Mouse (Mus musculus) cerebellum, adult 9-10 months (tissue): Measurements from ENCODE around the gene Mrs2.
"Not testable (repeated sequence)": the region's sequence is repeated elsewhere in the genome, so short reads cannot be mapped to it uniquely, and the experiment has no call there.

Source experiments
- DNase-seq: peaks from one replicate; pipeline ENCODE4 v3.0.0; 2022

Mrs2 gene

DNA sequence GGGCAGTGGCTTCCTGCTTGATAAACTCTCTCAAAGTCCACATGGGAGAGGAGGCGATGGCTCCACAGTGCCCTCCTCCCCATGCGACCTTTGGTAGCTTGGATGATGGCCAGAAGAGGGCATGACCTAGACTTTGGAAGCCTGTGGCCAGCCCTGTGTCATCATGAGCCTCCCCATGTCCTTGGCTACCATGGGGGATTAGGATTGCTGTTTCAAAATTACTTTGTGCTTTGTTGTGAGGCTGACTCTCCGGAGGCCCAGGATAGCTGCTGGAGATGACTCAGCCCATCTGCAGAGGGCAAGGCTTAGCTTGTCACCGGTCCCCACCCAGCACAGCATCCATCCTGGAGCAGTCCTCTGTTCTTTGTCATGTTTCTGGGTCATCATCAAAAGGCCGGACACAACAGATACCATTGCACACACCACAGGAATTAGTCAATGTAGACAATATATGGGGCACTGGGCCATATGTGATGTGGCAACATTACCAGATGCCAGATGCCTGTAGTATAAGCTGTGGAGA lies 42.3 kb downstream of the Mrs2 start:
- DNase-seq, result no peak

DNA sequence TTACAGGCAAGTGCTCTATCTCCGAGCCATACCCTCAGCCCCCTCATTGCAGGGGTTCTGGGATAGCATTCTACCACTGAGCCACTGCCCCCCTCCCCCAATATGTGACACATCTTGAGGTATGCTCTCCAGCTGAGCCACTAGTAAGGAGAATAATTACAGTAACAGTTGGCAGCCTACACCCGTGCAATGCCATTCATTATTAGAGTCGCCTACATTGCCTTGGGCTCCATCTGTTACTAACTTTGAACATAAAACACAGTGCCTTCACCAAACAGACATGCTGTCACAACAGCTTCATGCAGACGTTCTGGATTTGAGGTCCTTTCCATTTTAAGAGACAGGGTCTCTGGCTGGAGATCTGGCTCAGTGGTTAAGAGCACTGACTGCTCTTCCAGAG lies 43.8 kb downstream of the Mrs2 start:
- DNase-seq, result no peak

DNA sequence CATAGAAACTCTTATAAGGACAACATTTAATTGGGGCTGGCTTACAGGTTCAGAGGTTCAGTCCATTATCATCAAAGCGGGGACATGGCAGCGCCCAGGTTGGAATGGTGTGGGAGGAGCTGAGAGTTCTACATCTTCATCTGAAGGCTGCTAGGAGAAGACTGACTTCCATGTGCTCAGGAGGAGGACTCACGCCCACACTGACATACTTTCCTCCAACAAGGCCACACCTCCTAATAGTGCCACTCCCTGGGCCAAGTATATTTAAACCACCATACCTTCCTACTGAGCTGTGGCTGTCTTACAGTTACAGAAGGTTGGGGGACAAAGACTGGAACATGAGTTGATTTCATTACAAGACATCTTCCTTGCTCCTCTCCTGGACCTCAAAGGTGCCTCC lies 48.4 kb downstream of the Mrs2 start:
- DNase-seq, result not testable (repeated sequence)

DNA sequence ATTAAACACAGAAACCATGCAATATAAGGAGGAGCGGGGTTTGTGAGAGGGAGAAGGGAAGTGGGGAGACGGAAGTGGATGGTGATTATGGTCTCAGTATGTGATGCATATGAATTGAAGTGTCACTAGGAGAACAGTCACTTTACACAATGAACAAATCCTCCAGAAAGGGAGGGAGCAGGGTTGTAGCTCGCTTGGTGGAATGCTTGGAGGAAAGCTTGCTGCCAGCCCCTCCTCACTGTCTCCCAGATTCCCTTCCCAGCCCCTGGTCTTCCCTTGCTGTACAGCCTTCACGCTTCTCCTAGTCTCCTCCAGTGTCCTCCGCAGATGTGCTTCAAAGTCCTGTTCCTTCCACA lies 54.4 kb downstream of the Mrs2 start:
- DNase-seq, result no peak

DNA sequence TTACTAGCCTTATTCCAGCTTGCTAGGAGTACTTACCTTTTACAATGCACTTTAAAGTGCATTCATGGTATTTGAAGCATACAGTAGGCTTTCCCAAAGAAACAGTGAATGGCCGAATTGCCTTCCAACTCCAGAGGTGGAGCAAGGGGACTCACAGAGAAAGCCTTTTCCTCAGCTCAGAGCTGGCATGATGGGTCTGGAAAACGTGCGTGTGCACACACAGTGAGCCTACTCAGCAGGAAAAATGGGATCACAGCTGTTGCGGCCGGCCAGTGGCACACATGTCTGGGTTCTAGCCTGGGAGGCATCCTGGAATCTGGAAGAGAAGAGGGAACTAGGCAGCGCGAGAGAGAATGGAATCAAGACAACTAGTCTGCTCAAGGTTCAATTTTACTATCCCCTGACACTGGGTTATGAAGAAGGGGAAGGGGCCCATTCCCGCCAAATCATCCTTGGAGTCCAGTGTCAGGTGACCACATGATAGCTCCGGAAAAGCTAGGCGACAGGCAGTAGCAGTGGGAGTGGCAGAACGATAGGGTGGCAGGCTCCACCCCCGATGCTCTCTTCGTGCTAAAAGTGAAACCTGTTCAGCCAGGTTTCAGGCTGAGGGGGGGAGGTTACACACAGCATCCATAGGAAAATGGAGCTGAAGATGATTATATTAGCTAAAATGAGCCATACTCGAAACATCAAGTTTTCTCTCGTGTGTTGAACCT lies 54.9 kb downstream of the Mrs2 start:
- DNase-seq, result no peak

DNA sequence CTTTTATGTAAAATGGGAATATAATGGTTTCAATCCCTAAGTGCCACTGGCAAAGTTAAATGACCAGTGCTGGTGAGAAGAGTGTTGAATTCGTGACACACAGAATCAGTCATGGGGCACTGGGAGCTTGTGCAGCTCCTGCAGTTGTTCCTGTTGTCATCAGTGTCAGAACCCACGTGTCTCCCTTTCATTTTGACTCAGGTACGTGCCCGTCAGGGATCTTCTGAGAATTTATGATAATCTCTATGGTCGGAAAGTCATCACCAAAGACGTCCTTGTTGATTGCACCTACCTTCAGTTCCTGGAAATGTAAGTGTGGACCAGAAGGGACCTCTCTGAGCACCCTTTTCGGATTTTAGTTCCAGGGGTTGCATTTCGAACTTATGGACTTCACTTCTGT lies 58.1 kb downstream of the Mrs2 start:
- DNase-seq, result no peak

DNA sequence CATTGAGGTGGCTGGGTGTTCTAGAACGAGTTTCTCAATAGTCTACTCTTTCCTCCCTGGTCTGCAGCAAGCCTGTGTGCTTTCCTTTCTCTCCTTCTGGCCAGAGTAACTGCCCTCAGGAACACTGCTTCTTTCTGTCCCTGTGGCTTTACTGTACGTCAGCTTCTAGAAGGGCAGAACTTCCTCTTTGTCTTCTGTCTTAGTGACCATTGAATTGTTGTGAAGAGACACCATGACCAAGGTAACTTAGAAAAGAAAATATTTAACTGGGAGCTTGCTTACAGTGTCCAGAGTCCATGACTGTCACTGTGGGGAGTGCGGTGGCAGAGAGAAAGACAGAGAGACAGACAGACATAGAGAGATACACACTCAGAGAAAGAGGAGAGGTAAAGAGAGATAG lies 60.1 kb downstream of the Mrs2 start:
- no peak for DNase-seq

DNA sequence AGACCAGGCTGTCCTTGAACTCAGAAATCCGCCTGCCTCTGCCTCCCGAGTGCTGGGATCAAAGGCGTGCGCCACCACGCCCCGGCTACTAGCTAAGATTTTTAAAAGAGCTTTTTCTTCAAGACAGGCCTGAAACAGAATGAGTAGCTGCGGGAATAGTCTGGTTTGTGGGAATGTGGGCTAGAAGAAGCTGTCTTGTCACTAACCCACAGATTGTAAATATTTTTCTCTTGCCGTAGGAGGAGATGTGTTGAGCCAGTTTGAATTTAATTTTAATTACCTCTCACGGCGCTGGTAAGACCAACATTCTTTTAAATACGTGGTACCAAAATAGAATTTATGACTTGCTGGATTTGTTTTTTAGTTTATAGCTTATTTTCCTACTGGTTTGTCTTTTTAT lies 61.5 kb downstream of the Mrs2 start:
- DNase-seq, result no peak

DNA sequence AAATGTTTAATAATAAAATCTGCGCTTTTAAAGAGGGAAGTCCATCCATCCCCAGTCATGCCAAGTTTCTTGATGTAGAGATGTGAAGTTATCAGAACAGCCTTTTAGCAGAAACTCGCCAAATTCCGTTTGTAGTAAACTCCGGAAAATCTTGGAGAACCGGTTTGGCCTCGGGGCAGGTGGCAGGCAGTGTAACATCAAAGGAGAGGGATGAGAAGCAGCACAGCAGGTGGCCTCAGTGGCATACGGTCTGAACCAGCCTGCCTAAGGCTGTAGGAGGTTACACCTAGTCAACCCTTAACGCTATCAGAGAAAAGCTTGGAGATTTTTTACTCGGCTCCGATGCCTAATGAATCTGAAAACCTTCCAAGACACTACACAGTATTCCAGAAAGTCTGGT lies 64.7 kb downstream of the Mrs2 start:
- no peak for DNase-seq

DNA sequence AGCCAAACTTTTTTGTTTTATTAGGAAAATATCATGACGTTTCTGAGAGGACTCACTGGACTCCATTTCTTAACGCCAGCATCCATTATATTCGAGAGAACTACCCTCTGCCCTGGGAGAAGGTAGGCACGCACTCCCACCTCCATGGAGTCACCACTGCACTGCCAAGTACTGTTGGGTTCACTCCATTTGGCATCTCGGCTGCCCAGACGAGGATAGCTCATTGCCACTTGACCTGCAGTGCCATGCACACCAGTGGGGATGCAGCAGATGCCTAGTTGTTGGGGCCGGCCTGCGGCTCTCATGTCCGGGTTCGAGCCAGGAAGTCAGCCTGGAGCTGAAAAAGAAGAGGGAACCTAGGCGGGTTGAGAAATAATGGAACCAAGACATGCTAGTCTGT lies 65.1 kb downstream of the Mrs2 start:
- no peak for DNase-seq

DNA sequence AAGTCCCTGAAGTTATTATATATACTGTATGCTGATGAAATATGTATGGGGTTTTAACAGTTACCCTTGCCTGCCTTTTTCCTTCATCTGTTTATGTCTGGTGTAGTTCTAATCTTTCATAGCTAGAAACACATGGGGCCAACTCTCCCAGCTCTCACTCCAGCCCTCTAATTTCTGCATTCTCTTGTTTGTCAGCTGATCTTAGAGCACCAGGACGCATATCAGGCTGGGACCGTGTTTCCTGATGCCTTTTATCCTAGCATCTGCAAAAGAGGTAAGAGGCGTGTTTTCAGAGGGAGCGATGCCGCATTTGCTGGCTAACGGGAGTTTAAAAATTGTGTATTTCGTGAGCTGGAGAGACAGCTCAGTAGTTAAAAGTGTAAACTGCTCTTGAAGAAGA lies 67.5 kb downstream of the Mrs2 start:
- DNase-seq, result no peak

DNA sequence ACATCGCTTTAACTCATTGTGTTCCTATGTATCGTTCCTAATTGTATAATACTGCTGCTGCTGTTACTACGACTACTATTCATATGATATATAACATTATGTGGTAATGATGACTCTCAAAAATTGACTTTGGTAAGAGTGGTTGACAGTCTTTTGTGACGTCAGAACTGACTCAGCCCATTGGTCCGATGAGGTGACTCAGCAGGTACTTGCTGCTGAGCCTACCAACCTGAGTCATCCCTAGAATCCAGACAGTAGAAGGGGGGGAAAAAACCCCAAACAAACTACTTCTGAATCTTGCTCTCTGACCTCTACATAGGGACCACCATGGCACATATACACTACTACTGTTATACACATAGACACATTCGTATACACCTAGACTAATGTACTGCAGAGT lies 71.3 kb downstream of the Mrs2 start:
- DNase-seq, result no peak

DNA sequence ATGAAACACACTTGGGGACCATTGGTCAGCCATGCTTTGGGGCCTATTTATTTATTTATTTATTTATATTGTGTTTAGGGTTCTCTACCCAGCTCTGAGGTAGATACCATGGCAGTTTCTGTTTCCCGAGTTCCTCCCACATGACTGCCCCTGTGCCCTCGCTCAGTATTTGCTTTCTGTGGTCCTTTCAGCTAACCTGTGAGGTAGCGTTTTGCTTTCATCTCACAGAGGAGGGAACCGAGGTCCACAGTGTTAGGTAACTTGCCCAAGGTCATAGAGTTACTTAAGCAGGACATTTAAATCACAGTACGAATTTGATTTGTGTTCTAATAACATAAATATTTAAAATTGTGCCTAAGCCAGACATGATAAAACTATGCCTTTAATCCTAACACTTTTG lies 73.0 kb downstream of the Mrs2 start:
- no peak for DNase-seq

DNA sequence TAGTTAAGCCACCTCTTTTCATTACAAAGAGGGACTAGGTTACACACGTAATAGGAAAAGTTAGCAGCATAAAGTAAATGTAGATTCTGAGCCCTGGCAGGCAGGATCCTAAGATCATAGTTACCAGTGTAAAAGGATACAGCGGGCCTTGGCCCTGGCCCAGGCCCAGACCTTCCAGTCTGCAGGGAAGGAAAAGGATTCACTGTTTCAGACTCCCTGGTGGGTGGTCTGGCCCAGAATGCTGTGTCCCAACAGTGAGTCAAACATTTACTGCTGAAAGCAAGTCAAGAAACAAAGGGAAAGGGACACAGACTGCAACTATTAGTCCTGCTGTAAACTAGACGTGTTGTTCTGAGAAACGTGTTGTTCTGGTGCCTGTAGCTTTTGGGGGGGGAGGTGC lies 74.6 kb downstream of the Mrs2 start:
- peak; percentile 26 for DNase-seq

DNA sequence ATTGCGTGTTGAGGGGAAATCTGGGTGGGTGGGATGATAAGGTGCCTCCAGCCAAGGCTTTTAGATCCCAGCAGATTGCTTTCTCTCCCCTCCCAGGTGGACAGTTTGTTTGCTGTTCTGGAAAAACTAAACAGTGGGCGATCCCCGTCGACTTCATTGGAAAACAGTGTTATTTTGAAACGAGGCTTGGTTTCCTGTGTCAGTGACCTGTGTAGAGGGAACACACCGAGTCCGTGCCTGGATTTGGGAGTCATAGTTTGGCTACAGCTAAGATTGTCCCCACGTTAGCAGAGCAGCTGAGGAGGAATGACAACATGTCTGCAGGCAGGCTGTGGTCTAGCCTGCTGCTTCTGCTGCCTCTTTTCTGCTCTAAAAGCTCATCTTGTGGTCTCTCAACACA lies 76.9 kb downstream of the Mrs2 start:
- no peak for DNase-seq

DNA sequence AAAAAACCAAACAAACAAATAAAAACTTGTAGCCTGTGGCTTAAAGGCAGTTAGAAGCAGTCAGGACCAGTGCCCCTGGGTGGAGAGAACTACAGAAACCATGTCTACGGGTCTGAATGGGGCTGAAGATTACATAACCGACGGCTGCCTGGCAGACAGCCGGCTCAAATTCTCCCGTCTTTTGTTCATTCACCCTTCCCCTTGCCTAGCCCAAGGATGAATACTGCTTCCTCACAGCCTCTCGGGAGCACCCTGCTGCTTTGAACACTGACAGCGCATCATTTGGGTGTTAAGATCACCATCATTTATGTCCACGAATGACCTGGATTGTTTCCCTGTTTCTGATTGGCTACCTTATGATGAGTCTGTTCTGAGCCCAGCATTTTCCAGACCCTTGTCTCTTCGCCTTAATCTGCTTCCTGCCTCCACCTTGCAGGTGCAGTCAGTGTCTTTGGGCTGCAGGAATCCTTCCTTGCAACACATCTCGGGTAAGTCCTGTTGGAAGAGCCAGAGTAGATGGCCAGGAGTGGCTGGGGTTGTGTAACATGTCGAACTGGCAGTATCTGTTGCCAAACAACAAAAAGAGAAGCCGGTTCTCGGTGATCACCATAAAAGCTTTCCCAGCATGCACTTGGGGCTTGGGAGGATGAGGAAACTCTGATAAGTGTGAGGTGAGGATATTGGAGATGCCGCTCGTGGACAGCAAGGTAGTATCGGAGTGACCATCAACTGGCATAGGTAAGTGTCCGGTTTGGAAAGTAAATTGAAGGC lies 77.5 kb downstream of the Mrs2 start, which contains the start of gene Gpld1:
TSS of gene Gpld1 (plus strand) at position 641 of the 771 bp plus-strand sequence.
- DNase-seq, result peak; percentile 52

DNA sequence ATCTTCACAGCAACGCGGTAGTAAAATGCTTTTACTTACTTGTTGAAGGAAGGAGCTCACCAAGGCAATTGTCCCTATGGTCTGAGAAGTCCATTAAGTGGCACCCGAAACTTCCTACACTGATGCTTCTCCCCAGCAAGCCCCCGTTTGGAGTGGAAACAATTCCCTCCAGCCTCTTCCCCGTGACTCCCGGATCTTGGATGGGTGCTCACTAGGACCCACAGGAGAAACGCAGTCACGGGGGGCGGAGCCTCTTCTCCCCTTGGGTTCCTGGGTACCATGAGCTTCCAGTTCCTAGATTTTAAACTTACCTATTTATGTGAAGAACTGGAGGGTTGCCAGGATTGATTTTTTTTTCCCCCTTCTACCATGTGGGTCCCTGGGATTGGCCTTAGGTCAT lies 80.7 kb downstream of the Mrs2 start:
- DNase-seq, result peak; percentile 46

DNA sequence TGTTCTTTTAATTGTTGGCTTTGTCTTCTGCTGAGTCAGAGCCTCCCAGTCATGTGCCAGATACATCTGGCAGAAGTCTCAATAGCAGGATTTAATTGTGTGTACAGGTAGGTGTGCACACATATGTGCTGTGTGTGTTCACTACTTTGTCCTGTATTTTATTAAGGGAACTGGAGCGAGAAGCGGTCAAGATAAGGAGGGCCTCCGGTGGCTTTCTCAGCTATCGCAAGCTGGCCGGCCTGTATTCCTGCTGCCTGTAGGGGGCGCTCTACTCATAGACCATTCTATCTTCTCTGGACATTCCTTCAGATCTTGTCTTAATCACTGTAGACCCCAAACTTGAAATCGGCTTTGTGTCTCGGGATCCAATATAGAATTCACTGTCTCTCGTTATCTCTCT lies 81.5 kb downstream of the Mrs2 start:
- peak; percentile 88 for DNase-seq

DNA sequence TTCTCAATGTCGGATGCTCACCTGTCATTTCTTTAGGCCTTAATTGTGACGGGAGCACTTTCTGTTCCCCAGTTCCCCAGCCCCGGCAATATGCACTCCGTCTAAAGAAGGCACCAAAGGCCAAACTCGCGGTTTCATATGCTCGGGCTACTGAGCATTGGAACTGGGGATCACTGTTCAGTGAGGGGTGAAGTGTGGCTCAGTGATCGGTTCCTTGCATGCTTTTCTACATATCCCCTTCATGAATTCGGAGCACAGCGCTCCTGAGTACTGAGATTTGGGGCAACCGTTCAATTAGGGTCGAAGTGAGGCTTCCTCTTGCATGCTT lies 82.4 kb downstream of the Mrs2 start:
- no peak for DNase-seq
